Mouse (Mus musculus) hindbrain, postnatal 0 days (tissue): ENCODE measurements around the gene Fam219b. TPM values are rescaled to one million over a fixed set of nuclear protein-coding genes. Genes with fewer than 3 reads are reported as not detected.

ENCODE experiments used
- ATAC-seq: fragments of 200-750 bp; cut with Nextera tagmentation; 2 replicates; pipeline ENCODE4 v1.8.0; 2017; ENCODE audit warnings: mild to moderate bottlenecking, moderate TSS enrichment, moderate library complexity
- DNase-seq: peaks from one replicate; pipeline ENCODE4 v3.0.0-alpha.2; 2015; ENCODE audit warnings: low spot score
- H3K27ac ChIP-seq: fragments of 300-500 bp; sonication (generic); 2 replicates; pipeline ENCODE4 v1.5.1; 2014; ENCODE audit warnings: mild to moderate bottlenecking
- H3K27me3 ChIP-seq: fragments of 300-500 bp; sonication (generic); 2 replicates; pipeline ENCODE4 v1.6.1; 2014; ENCODE audit warnings: low read length, mixed read lengths; ENCODE audit not compliant: insufficient read depth
- H3K36me3 ChIP-seq: fragments of 300-500 bp; sonication (generic); 2 replicates; pipeline ENCODE4 v1.6.1; 2014; ENCODE audit warnings: low read length, mixed read lengths; ENCODE audit not compliant: insufficient read depth
- H3K4me1 ChIP-seq: fragments of 300-500 bp; sonication (generic); 2 replicates; pipeline ENCODE4 v1.6.1; 2014; ENCODE audit warnings: antibody characterized with exemption, low read length, mixed read lengths; ENCODE audit not compliant: insufficient read depth
- H3K4me2 ChIP-seq: fragments of 300-500 bp; sonication (generic); 2 replicates; pipeline ENCODE4 v1.6.1; 2014; ENCODE audit warnings: low read depth, mild to moderate bottlenecking, low read length, moderate library complexity, mixed read lengths
- H3K4me3 ChIP-seq: fragments of 300-500 bp; sonication (generic); 2 replicates; pipeline ENCODE4 v1.5.1; 2014; ENCODE audit warnings: low read length
- H3K9ac ChIP-seq: fragments of 300-500 bp; sonication (generic); replicated peaks from 2 replicates; pipeline ENCODE4 v1.6.1; 2014; ENCODE audit warnings: mild to moderate bottlenecking, low read length, moderate library complexity, mixed read lengths
- H3K9me3 ChIP-seq: fragments of 300-500 bp; sonication (generic); 2 replicates; pipeline ENCODE4 v1.6.1; 2016; ENCODE audit warnings: low read length, mixed read lengths
- CTCF ChIP-seq: IDR thresholded peaks from 2 replicates; pipeline ENCODE4 v1.5.1; 2016; ENCODE audit warnings: antibody characterized with exemption, control low read depth, low read depth
- WGBS: fragments of 180-500 bp; shearing (Covaris S2); extraction: QIAGEN DNeasy Blood & Tissue Kit; methylation state at CpG from one replicate; pipeline ENCODE4 v1.1.7; 2014; 5-methylcytosine and 5-hydroxymethylcytosine counted together
- polyA plus RNA-seq: library from polyadenylated mRNA; unstranded; fragments of >200 nt; fragmentation: Nextera tagmentation; extraction: Ambion mirVana; gene quantifications from 2 replicates; pipeline ENCODE4 v1.2.1, GENCODE M21; 2015
- total RNA-seq: library from RNA; depleted of rRNA; stranded (reverse); fragments of >200 nt; gene quantifications from 2 replicates; pipeline ENCODE4 v1.2.3, GENCODE M21; 2014

Fam219b gene
- total and polyA plus RNA-seq, 2 experiments from 2014 or later, result 14.6 to 23.2 TPM

DNA sequence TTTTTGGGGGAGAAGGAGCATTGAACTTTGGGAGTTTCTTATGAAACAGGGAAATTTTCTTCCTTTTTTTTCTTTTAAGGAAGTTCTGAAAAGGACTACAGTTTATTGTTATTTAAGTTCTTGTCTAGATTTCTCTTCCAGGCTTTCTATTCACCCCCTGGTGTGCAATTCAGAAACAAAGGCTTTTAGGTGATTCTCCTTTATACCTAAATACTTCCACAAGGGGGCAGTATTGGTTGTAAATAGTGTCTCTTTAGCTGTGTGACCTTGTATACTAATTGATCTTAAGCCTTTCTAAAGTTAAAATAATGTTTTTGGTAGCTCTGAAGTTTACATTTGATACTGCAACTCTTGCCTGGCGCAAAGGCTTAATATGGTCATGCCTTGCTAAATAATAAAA, 13.6 kb upstream of the Fam219b start:
- Histone ChIP-seq H3K27ac (no peak overlapping the region), H3K27me3 (no peaks in the 10 kb centered on the region), H3K9me3 (no peaks in the 10 kb centered on the region), H3K36me3 (no peaks in the 10 kb centered on the region), H3K9ac (no peak overlapping the region), H3K4me2 (no peak overlapping the region), H3K4me3 (no peak overlapping the region), H3K4me1 (peaks cover 10% of the 10 kb centered on the region; the same call in 1 of the 2 replicates)
- 83% methylated on average over 1 of the region's 1 CpGs for WGBS
- ATAC-seq, result no peak
- peak; percentile 91 for DNase-seq
- peak; percentile 69 for TF ChIP-seq CTCF

GRCm38 (mm10) chr9:57524439-57524838, 12.9 kb upstream of the Fam219b start:
- DNase-seq (no peak), ATAC-seq (no peak)
- no peak overlapping the region for H3K4me3 ChIP-seq
- no peaks in the 10 kb centered on the region for H3K36me3 ChIP-seq
- 0 out of 2 replicates have a peak overlapping the region, but pooled peaks have one; percentile 2 for H3K9ac ChIP-seq
- no peak overlapping the region for H3K4me2 ChIP-seq
- no peaks in the 10 kb centered on the region for H3K9me3 ChIP-seq
- H3K27me3 ChIP-seq, result no peaks in the 10 kb centered on the region
- H3K27ac ChIP-seq, result no peak overlapping the region
- TF ChIP-seq CTCF, result no peak
- peaks cover 10% of the 10 kb centered on the region; the same call in 1 of the 2 replicates for H3K4me1 ChIP-seq

GRCm38 (mm10) chr9:57525516-57525915, 11.8 kb upstream of the Fam219b start:
- H3K9ac ChIP-seq, result no peak overlapping the region
- H3K27ac ChIP-seq, result no peak overlapping the region
- WGBS, result 88% methylated on average over 2 of the region's 2 CpGs
- no peak overlapping the region for H3K4me3 ChIP-seq
- no peak for TF ChIP-seq CTCF
- ATAC-seq, result no peak
- no peak overlapping the region for H3K4me2 ChIP-seq
- H3K4me1 ChIP-seq, result peaks cover 10% of the 10 kb centered on the region; the same call in 1 of the 2 replicates
- H3K36me3 ChIP-seq, result no peaks in the 10 kb centered on the region
- H3K27me3 ChIP-seq, result no peaks in the 10 kb centered on the region
- DNase-seq, result no peak
- no peaks in the 10 kb centered on the region for H3K9me3 ChIP-seq

DNA sequence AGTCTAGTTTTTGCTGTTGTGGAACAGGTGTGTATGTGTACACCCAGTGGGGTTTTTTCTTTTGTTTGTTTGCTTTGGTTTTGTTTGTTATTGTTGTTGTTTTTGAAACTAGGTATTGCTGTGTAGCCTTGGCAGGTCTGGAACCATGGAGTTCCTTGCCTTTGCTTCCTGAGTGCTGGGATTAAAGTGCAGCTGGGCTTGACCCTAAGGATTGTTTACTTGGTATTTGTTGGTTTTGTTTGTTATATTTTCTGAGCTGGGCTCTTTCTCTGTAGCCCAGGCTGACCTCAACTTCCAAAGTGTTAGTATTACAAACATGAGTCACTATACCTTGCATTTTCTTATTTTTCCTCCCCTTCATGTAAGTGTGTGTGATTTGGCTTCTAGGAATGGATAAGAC, 10.9 kb upstream of the Fam219b start:
- Histone ChIP-seq H3K9me3 (no peaks in the 10 kb centered on the region), H3K4me2 (no peak overlapping the region), H3K27me3 (no peaks in the 10 kb centered on the region), H3K9ac (no peak overlapping the region), H3K27ac (no peak overlapping the region), H3K4me1 (peaks cover 10% of the 10 kb centered on the region; the same call in 1 of the 2 replicates), H3K4me3 (no peak overlapping the region), H3K36me3 (peaks cover 7% of the 10 kb centered on the region; the same call in 1 of the 2 replicates)
- no peak for TF ChIP-seq CTCF
- no peak for ATAC-seq
- no peak for DNase-seq

DNA sequence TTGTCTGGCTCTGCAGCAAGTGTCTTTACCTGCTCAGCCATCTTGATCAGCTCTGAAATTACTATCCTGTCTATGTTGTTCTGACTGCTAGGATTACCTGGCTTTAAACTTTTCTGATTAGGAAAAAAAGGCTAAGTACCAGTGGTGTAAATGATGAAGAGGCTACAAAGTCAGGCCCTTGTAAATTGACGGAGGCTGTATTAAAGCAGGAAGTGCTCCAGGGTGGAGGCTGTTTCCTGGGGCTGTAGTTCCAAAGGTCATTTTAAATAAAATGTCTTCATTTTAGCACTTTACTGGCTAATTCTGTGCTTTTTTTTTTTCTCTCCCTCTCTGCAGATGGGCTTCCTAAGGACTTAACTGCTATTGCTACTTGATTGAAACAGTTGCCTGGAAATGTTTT, 5.4 kb upstream of the Fam219b start:
- H3K36me3 ChIP-seq, result peaks cover 23% of the 10 kb centered on the region; the same call in 1 of the 2 replicates
- WGBS, result 87% methylated on average over 1 of the region's 1 CpGs

GRCm38 (mm10) chr9:57536362-57536761, 966 bp upstream of the Fam219b start:
- H3K4me3 ChIP-seq, result no peak overlapping the region; the same call in 1 of the 2 replicates
- H3K9ac ChIP-seq, result peak overlapping the region; percentile 88; the same call in 1 of the 2 replicates
- H3K9me3 ChIP-seq, result no peaks in the 10 kb centered on the region
- no peaks in the 10 kb centered on the region for H3K27me3 ChIP-seq
- H3K36me3 ChIP-seq, result peaks cover 35% of the 10 kb centered on the region
- no peak for TF ChIP-seq CTCF
- H3K4me1 ChIP-seq, result peaks cover 10% of the 10 kb centered on the region; the same call in 1 of the 2 replicates
- peak overlapping the region; percentile 80 for H3K27ac ChIP-seq
- DNase-seq (no peak), ATAC-seq (no peak)
- WGBS, result 90% methylated on average over 5 of the region's 5 CpGs
- peak overlapping the region; percentile 85 for H3K4me2 ChIP-seq

More for the DNA sequence above, 5.4 kb upstream of the Fam219b start:
- no peaks in the 10 kb centered on the region for H3K4me1 ChIP-seq
- H3K4me3 ChIP-seq, result no peak overlapping the region
- H3K4me2 ChIP-seq, result no peak overlapping the region
- H3K27me3 ChIP-seq, result no peaks in the 10 kb centered on the region
- no peak for ATAC-seq
- H3K9me3 ChIP-seq, result no peaks in the 10 kb centered on the region
- H3K9ac ChIP-seq, result no peak overlapping the region
- no peak overlapping the region for H3K27ac ChIP-seq
- no peak for TF ChIP-seq CTCF
- no peak for DNase-seq

GRCm38 (mm10) chr9:57537728-57538181, 427 bp downstream of the Fam219b start:
- ATAC-seq (peak; percentile 75), DNase-seq (peak; percentile 30)
- Histone ChIP-seq H3K4me1 (peaks cover 10% of the 10 kb centered on the region; the same call in 1 of the 2 replicates), H3K9me3 (no peaks in the 10 kb centered on the region), H3K4me3 (peak overlapping the region; percentile 68), H3K27ac (peak overlapping the region; percentile 80), H3K36me3 (peaks cover 28% of the 10 kb centered on the region), H3K27me3 (no peaks in the 10 kb centered on the region), H3K9ac (peak overlapping the region; percentile 88), H3K4me2 (peak overlapping the region; percentile 85)
- no peak for TF ChIP-seq CTCF
- WGBS, result under 1% methylated on average over 24 of the region's 24 CpGs
